Mouse (Mus musculus): ENCODE results near the gene Tmub1. TPM values are rescaled to one million over a fixed set of nuclear protein-coding genes. Genes with fewer than 3 reads are reported as not detected.

Tmub1 gene
- total and polyA plus RNA-seq, 2 experiments from 2014 or later: 50.0 to 78.4 TPM

GRCm38 (mm10) chr5:24486097-24486496 lies 38.4 kb upstream of the Tmub1 start:
- Histone ChIP-seq H3K4me3 (ENCODE audit: low read length) (no peak overlapping the region), H3K4me1 (ENCODE audit: insufficient read depth, low read length) (peaks cover 20% of the 10 kb centered on the region), H3K9ac (replicated peaks; ENCODE audit: low read length) (no peak overlapping the region), H3K36me3 (ENCODE audit: insufficient read depth, low read length) (peaks cover 44% of the 10 kb centered on the region), H3K9me3 (ENCODE audit: low read length) (no peaks in the 10 kb centered on the region), H3K4me2 (ENCODE audit: low read depth, low read length) (no peak overlapping the region), H3K27ac (peak overlapping the region; percentile 45; the same call in 1 of the 2 replicates), H3K27me3 (ENCODE audit: insufficient read depth, low read length) (no peaks in the 10 kb centered on the region)
- 5% methylated on average over 8 of the region's 8 CpGs for WGBS
- peak; percentile 96 for TF ChIP-seq CTCF (IDR thresholded peaks at IDR 0.05; ENCODE audit: low read depth)
- DNase-seq (ENCODE audit: low spot score) (peak; percentile 93), ATAC-seq (0 out of 2 replicates have a peak, but pooled peaks have one; percentile 15)

- peak; percentile 46 for DNase-seq (ENCODE audit: low spot score)
- no peak for ATAC-seq
Measured at GRCm38 (mm10) chr5:24484963-24485362, 37.3 kb upstream of the Tmub1 start.

GRCm38 (mm10) chr5:24483326-24483725 lies 35.7 kb upstream of the Tmub1 start:
- TF ChIP-seq CTCF (IDR thresholded peaks at IDR 0.05; ENCODE audit: low read depth): peak; percentile 91
- Histone ChIP-seq H3K4me2 (ENCODE audit: low read depth, low read length) (no peak overlapping the region), H3K9ac (replicated peaks; ENCODE audit: low read length) (no peak overlapping the region), H3K27ac (no peak overlapping the region), H3K9me3 (ENCODE audit: low read length) (no peaks in the 10 kb centered on the region), H3K4me3 (ENCODE audit: low read length) (no peak overlapping the region), H3K27me3 (ENCODE audit: insufficient read depth, low read length) (no peaks in the 10 kb centered on the region), H3K36me3 (ENCODE audit: insufficient read depth, low read length) (peaks cover 44% of the 10 kb centered on the region), H3K4me1 (ENCODE audit: insufficient read depth, low read length) (peaks cover 20% of the 10 kb centered on the region)
- DNase-seq (ENCODE audit: low spot score) (peak; percentile 88), ATAC-seq (peak; percentile 43)
- 28% methylated on average over 11 of the region's 11 CpGs for WGBS

More at GRCm38 (mm10) chr5:24484963-24485362, 37.3 kb upstream of the Tmub1 start:
- no peaks in the 10 kb centered on the region for H3K9me3 ChIP-seq (ENCODE audit: low read length)
- no peak overlapping the region for H3K4me3 ChIP-seq (ENCODE audit: low read length)
- no peak overlapping the region; the same call in 1 of the 2 replicates for H3K9ac ChIP-seq (replicated peaks; ENCODE audit: low read length)
- peaks cover 20% of the 10 kb centered on the region for H3K4me1 ChIP-seq (ENCODE audit: insufficient read depth, low read length)
- peak overlapping the region; percentile 45; the same call in 1 of the 2 replicates for H3K27ac ChIP-seq
- peaks cover 44% of the 10 kb centered on the region for H3K36me3 ChIP-seq (ENCODE audit: insufficient read depth, low read length)
- 18% methylated on average over 22 of the region's 22 CpGs for WGBS
- no peak for TF ChIP-seq CTCF (IDR thresholded peaks at IDR 0.05; ENCODE audit: low read depth)
- no peaks in the 10 kb centered on the region for H3K27me3 ChIP-seq (ENCODE audit: insufficient read depth, low read length)
- peak overlapping the region; percentile 34 for H3K4me2 ChIP-seq (ENCODE audit: low read depth, low read length)

- no peak for TF ChIP-seq CTCF (IDR thresholded peaks at IDR 0.05; ENCODE audit: low read depth)
- H3K4me1 ChIP-seq (ENCODE audit: insufficient read depth, low read length): peaks cover 20% of the 10 kb centered on the region
- H3K27ac ChIP-seq: no peak overlapping the region
- H3K36me3 ChIP-seq (ENCODE audit: insufficient read depth, low read length): peaks cover 45% of the 10 kb centered on the region
- ATAC-seq (0 out of 2 replicates have a peak, but pooled peaks have one; percentile 5), DNase-seq (ENCODE audit: low spot score) (no peak)
- no peak overlapping the region for H3K4me2 ChIP-seq (ENCODE audit: low read depth, low read length)
- WGBS: 48% methylated on average over 41 of the region's 41 CpGs
- no peaks in the 10 kb centered on the region for H3K9me3 ChIP-seq (ENCODE audit: low read length)
- no peak overlapping the region for H3K4me3 ChIP-seq (ENCODE audit: low read length)
- no peak overlapping the region for H3K9ac ChIP-seq (replicated peaks; ENCODE audit: low read length)
- H3K27me3 ChIP-seq (ENCODE audit: insufficient read depth, low read length): no peaks in the 10 kb centered on the region
Measured at GRCm38 (mm10) chr5:24482247-24483079, 34.8 kb upstream of the Tmub1 start.

GRCm38 (mm10) chr5:24481647-24482046 lies 34.0 kb upstream of the Tmub1 start:
- Histone ChIP-seq H3K36me3 (ENCODE audit: insufficient read depth, low read length) (peaks cover 45% of the 10 kb centered on the region), H3K27me3 (ENCODE audit: insufficient read depth, low read length) (no peaks in the 10 kb centered on the region), H3K4me1 (ENCODE audit: insufficient read depth, low read length) (peaks cover 18% of the 10 kb centered on the region), H3K27ac (no peak overlapping the region), H3K9me3 (ENCODE audit: low read length) (no peaks in the 10 kb centered on the region), H3K9ac (replicated peaks; ENCODE audit: low read length) (no peak overlapping the region), H3K4me3 (ENCODE audit: low read length) (no peak overlapping the region), H3K4me2 (ENCODE audit: low read depth, low read length) (no peak overlapping the region)
- ATAC-seq (peak; percentile 52), DNase-seq (ENCODE audit: low spot score) (peak; percentile 79)
- TF ChIP-seq CTCF (IDR thresholded peaks at IDR 0.05; ENCODE audit: low read depth): peak; percentile 78
- WGBS: 0% methylated on average over 4 of the region's 4 CpGs

GRCm38 (mm10) chr5:24477909-24478308 lies 30.3 kb upstream of the Tmub1 start:
- Histone ChIP-seq H3K9me3 (ENCODE audit: low read length) (no peaks in the 10 kb centered on the region), H3K4me2 (ENCODE audit: low read depth, low read length) (no peak overlapping the region), H3K4me1 (ENCODE audit: insufficient read depth, low read length) (peaks cover 9% of the 10 kb centered on the region), H3K4me3 (ENCODE audit: low read length) (no peak overlapping the region), H3K27ac (no peak overlapping the region), H3K36me3 (ENCODE audit: insufficient read depth, low read length) (peaks cover 48% of the 10 kb centered on the region), H3K9ac (replicated peaks; ENCODE audit: low read length) (no peak overlapping the region), H3K27me3 (ENCODE audit: insufficient read depth, low read length) (no peaks in the 10 kb centered on the region)
- no peak for DNase-seq (ENCODE audit: low spot score)
- ATAC-seq: no peak
- WGBS: 79% methylated on average over 9 of the region's 9 CpGs
- TF ChIP-seq CTCF (IDR thresholded peaks at IDR 0.05; ENCODE audit: low read depth): no peak

All from hindbrain, postnatal 0 days (tissue).